Mouse (Mus musculus) regulatory T cell (primary cell): ENCODE results near the gene Neo1.

Source experiments
- in situ Hi-C: fragments of 300-600 bp; cut with MboI, MseI; formaldehyde crosslinking; loops from one replicate; pipeline ENCODE4 v1.15.1; 2025; ENCODE audit warnings: high pct_unique_total_duplicates

Neo1 gene

GRCm38 (mm10) chr9:59036159-59036731 lies at the start of gene Neo1:
Gene Neo1 (minus strand): TSS chr9:59036441.
- in situ Hi-C loops: no loop called here

- in situ Hi-C loops: no loop called here
These were observed 39.4 kb upstream of the Neo1 start for GRCm38 (mm10) chr9:59075632-59076031.

- in situ Hi-C loops: no loop called here
These were observed 37.6 kb upstream of the Neo1 start for GRCm38 (mm10) chr9:59073887-59074286.

- in situ Hi-C loops: no loop called here
These were observed 36.0 kb upstream of the Neo1 start for GRCm38 (mm10) chr9:59072076-59072777.

- in situ Hi-C loops: no loop called here
These were observed 35.2 kb upstream of the Neo1 start for GRCm38 (mm10) chr9:59071220-59071977.

GRCm38 (mm10) chr9:59070216-59070615 lies 34.0 kb upstream of the Neo1 start:
- in situ Hi-C loops: no loop called here

GRCm38 (mm10) chr9:59065616-59066301 lies 29.5 kb upstream of the Neo1 start:
- in situ Hi-C loops: no loop called here

- in situ Hi-C loops: no loop called here
These were observed 26.2 kb upstream of the Neo1 start for GRCm38 (mm10) chr9:59062409-59062808.

- in situ Hi-C loops: no loop called here
These were observed 23.9 kb upstream of the Neo1 start for GRCm38 (mm10) chr9:59060026-59060605.

- in situ Hi-C loops: no loop called here
These were observed 22.9 kb upstream of the Neo1 start for GRCm38 (mm10) chr9:59059158-59059557.

- in situ Hi-C loops: no loop called here
These were observed 21.8 kb upstream of the Neo1 start for GRCm38 (mm10) chr9:59058060-59058459.

GRCm38 (mm10) chr9:59056281-59056680 lies 20.0 kb upstream of the Neo1 start:
- in situ Hi-C loops: no loop called here

- in situ Hi-C loops: no loop called here
These were observed 5.6 kb upstream of the Neo1 start for GRCm38 (mm10) chr9:59041805-59042204.

GRCm38 (mm10) chr9:59036732-59037341 lies 596 bp upstream of the Neo1 start:
- in situ Hi-C loops: no loop called here

GRCm38 (mm10) chr9:59035342-59036158 lies 691 bp downstream of the Neo1 start:
- in situ Hi-C loops: no loop called here

GRCm38 (mm10) chr9:59034836-59035235 lies 1.4 kb downstream of the Neo1 start:
- in situ Hi-C loops: no loop called here

GRCm38 (mm10) chr9:59033492-59033891 lies 2.7 kb downstream of the Neo1 start:
- in situ Hi-C loops: no loop called here

GRCm38 (mm10) chr9:59024245-59024844 lies 11.9 kb downstream of the Neo1 start:
- in situ Hi-C loops: no loop called here

GRCm38 (mm10) chr9:59016060-59016719 lies 20.1 kb downstream of the Neo1 start:
- in situ Hi-C loops: loop anchor here (10.0 kb wide), 1 partner anchor 229 kb away; no protein-coding TSS in a partner anchor
